Mouse (Mus musculus): ENCODE measurements at regions not wholly inside any gene's neighbourhood (a gene's known extent, or its start where the extent isn't known, plus 50 kb on each side); places are given as distances from the start of the nearest gene placed in this dataset.

GRCm38 (mm10) chr12:33592938-33593337 is 163.5 kb downstream of the Twistnb start:
- H3K4me2 ChIP-seq (replicated peaks) = peak overlapping the region; percentile 23
- no peak for ATAC-seq (ENCODE audit: insufficient number of reproducible peaks, insufficient read depth, low FRiP score, low TSS enrichment)
- H3K36me3 ChIP-seq = no peaks in the 10 kb centered on the region
- no peaks in the 10 kb centered on the region for H3K9me3 ChIP-seq
- H3K27ac ChIP-seq = peak overlapping the region; percentile 61
- H3K4me1 ChIP-seq = peaks cover 10% of the 10 kb centered on the region
- H3K4me3 ChIP-seq = no peak overlapping the region
- H3K27me3 ChIP-seq = no peaks in the 10 kb centered on the region
- WGBS = 30% methylated on average over 17 of the region's 17 CpGs
- no peak overlapping the region for H3K9ac ChIP-seq

GRCm38 (mm10) chr12:33593685-33594084 is 164.2 kb downstream of the Twistnb start:
- Histone ChIP-seq H3K4me1 (peaks cover 10% of the 10 kb centered on the region), H3K27me3 (no peaks in the 10 kb centered on the region), H3K4me2 (replicated peaks) (no peak overlapping the region), H3K9ac (no peak overlapping the region), H3K4me3 (no peak overlapping the region), H3K27ac (no peak overlapping the region), H3K36me3 (no peaks in the 10 kb centered on the region), H3K9me3 (no peaks in the 10 kb centered on the region)
- ATAC-seq (ENCODE audit: insufficient number of reproducible peaks, insufficient read depth, low FRiP score, low TSS enrichment) = no peak
- WGBS = 34% methylated on average over 4 of the region's 4 CpGs

GRCm38 (mm10) chr12:33605393-33605792 is 176.0 kb downstream of the Twistnb start:
- H3K9me3 ChIP-seq = no peaks in the 10 kb centered on the region
- no peak overlapping the region for H3K27ac ChIP-seq
- 62% methylated on average over 4 of the region's 4 CpGs for WGBS
- no peak overlapping the region for H3K9ac ChIP-seq
- H3K27me3 ChIP-seq = no peaks in the 10 kb centered on the region
- H3K4me2 ChIP-seq (replicated peaks) = no peak overlapping the region
- no peaks in the 10 kb centered on the region for H3K36me3 ChIP-seq
- H3K4me1 ChIP-seq = 0 out of 2 replicates have a peak, but pooled peaks cover 2% of the 10 kb centered on the region
- no peak for ATAC-seq (ENCODE audit: insufficient number of reproducible peaks, insufficient read depth, low FRiP score, low TSS enrichment)
- H3K4me3 ChIP-seq = no peak overlapping the region

- Histone ChIP-seq H3K27me3 (no peaks in the 10 kb centered on the region), H3K36me3 (no peaks in the 10 kb centered on the region), H3K9ac (no peak overlapping the region), H3K4me3 (no peak overlapping the region), H3K4me2 (replicated peaks) (no peak overlapping the region), H3K9me3 (no peaks in the 10 kb centered on the region), H3K27ac (peak overlapping the region; percentile 24; the same call in 1 of the 2 replicates), H3K4me1 (0 out of 2 replicates have a peak, but pooled peaks cover 2% of the 10 kb centered on the region)
- WGBS = 55% methylated on average over 7 of the region's 7 CpGs
- no peak for ATAC-seq (ENCODE audit: insufficient number of reproducible peaks, insufficient read depth, low FRiP score, low TSS enrichment)
Observed at GRCm38 (mm10) chr12:33607811-33608602, 178.6 kb downstream of the Twistnb start.

GRCm38 (mm10) chr12:33612378-33612777 is 182.9 kb downstream of the Twistnb start:
- no peak for ATAC-seq (ENCODE audit: insufficient number of reproducible peaks, insufficient read depth, low FRiP score, low TSS enrichment)
- 0 out of 2 replicates have a peak, but pooled peaks cover 2% of the 10 kb centered on the region for H3K4me1 ChIP-seq
- H3K4me2 ChIP-seq (replicated peaks) = no peak overlapping the region
- H3K27ac ChIP-seq = no peak overlapping the region
- H3K9ac ChIP-seq = no peak overlapping the region
- H3K36me3 ChIP-seq = no peaks in the 10 kb centered on the region
- no peaks in the 10 kb centered on the region for H3K9me3 ChIP-seq
- H3K27me3 ChIP-seq = no peaks in the 10 kb centered on the region
- H3K4me3 ChIP-seq = no peak overlapping the region
- 57% methylated on average over 3 of the region's 3 CpGs for WGBS

- Histone ChIP-seq H3K27ac (no peak overlapping the region), H3K4me1 (no peaks in the 10 kb centered on the region), H3K4me2 (replicated peaks) (no peak overlapping the region), H3K9ac (no peak overlapping the region), H3K36me3 (no peaks in the 10 kb centered on the region), H3K4me3 (no peak overlapping the region), H3K27me3 (no peaks in the 10 kb centered on the region), H3K9me3 (no peaks in the 10 kb centered on the region)
- ATAC-seq (ENCODE audit: insufficient number of reproducible peaks, insufficient read depth, low FRiP score, low TSS enrichment) = no peak
- WGBS = 82% methylated on average over 4 of the region's 4 CpGs
Observed at GRCm38 (mm10) chr12:33620391-33620790, 191.0 kb downstream of the Twistnb start.

GRCm38 (mm10) chr12:33626092-33626882 is 196.9 kb downstream of the Twistnb start:
- no peak overlapping the region for H3K9ac ChIP-seq
- H3K36me3 ChIP-seq = no peaks in the 10 kb centered on the region
- ATAC-seq (ENCODE audit: insufficient number of reproducible peaks, insufficient read depth, low FRiP score, low TSS enrichment) = no peak
- no peaks in the 10 kb centered on the region for H3K27me3 ChIP-seq
- WGBS = 69% methylated on average over 4 of the region's 4 CpGs
- no peaks in the 10 kb centered on the region for H3K9me3 ChIP-seq
- no peak overlapping the region for H3K27ac ChIP-seq
- H3K4me1 ChIP-seq = no peaks in the 10 kb centered on the region
- no peak overlapping the region for H3K4me2 ChIP-seq (replicated peaks)
- no peak overlapping the region for H3K4me3 ChIP-seq

- no peaks in the 10 kb centered on the region for H3K36me3 ChIP-seq
- 90% methylated on average over 1 of the region's 1 CpGs for WGBS
- H3K4me2 ChIP-seq (replicated peaks) = no peak overlapping the region
- H3K9ac ChIP-seq = no peak overlapping the region
- H3K27me3 ChIP-seq = no peaks in the 10 kb centered on the region
- H3K4me3 ChIP-seq = no peak overlapping the region
- H3K9me3 ChIP-seq = no peaks in the 10 kb centered on the region
- H3K27ac ChIP-seq = no peak overlapping the region
- no peaks in the 10 kb centered on the region for H3K4me1 ChIP-seq
- no peak for ATAC-seq (ENCODE audit: insufficient number of reproducible peaks, insufficient read depth, low FRiP score, low TSS enrichment)
Observed at GRCm38 (mm10) chr12:33652597-33652996, 223.2 kb downstream of the Twistnb start.

- Histone ChIP-seq H3K4me3 (no peak overlapping the region), H3K9me3 (no peaks in the 10 kb centered on the region), H3K27ac (no peak overlapping the region), H3K9ac (no peak overlapping the region), H3K4me2 (replicated peaks) (no peak overlapping the region), H3K4me1 (no peaks in the 10 kb centered on the region), H3K27me3 (no peaks in the 10 kb centered on the region), H3K36me3 (no peaks in the 10 kb centered on the region)
- WGBS = 67% methylated on average over 6 of the region's 6 CpGs
- no peak for ATAC-seq (ENCODE audit: insufficient number of reproducible peaks, insufficient read depth, low FRiP score, low TSS enrichment)
Observed at GRCm38 (mm10) chr12:33675508-33675907, 246.1 kb downstream of the Twistnb start.

- Histone ChIP-seq H3K4me3 (no peak overlapping the region), H3K9ac (no peak overlapping the region), H3K27me3 (no peaks in the 10 kb centered on the region), H3K27ac (no peak overlapping the region), H3K4me2 (replicated peaks) (no peak overlapping the region), H3K36me3 (no peaks in the 10 kb centered on the region), H3K9me3 (no peaks in the 10 kb centered on the region), H3K4me1 (no peaks in the 10 kb centered on the region)
- no peak for ATAC-seq (ENCODE audit: insufficient number of reproducible peaks, insufficient read depth, low FRiP score, low TSS enrichment)
- 85% methylated on average over 3 of the region's 3 CpGs for WGBS
Observed at GRCm38 (mm10) chr12:33692870-33693269, 235.4 kb upstream of the Ferd3l start.

- no peak overlapping the region for H3K27ac ChIP-seq
- no peaks in the 10 kb centered on the region for H3K9me3 ChIP-seq
- H3K36me3 ChIP-seq = no peaks in the 10 kb centered on the region
- ATAC-seq (ENCODE audit: insufficient number of reproducible peaks, insufficient read depth, low FRiP score, low TSS enrichment) = no peak
- H3K4me2 ChIP-seq (replicated peaks) = no peak overlapping the region
- H3K4me1 ChIP-seq = peaks cover 11% of the 10 kb centered on the region; the same call in 1 of the 2 replicates
- 77% methylated on average over 3 of the region's 3 CpGs for WGBS
- no peak overlapping the region for H3K9ac ChIP-seq
- H3K4me3 ChIP-seq = no peak overlapping the region
- H3K27me3 ChIP-seq = no peaks in the 10 kb centered on the region
Observed at GRCm38 (mm10) chr12:33714392-33714791, 213.8 kb upstream of the Ferd3l start.

- Histone ChIP-seq H3K9ac (no peak overlapping the region), H3K27me3 (no peaks in the 10 kb centered on the region), H3K9me3 (no peaks in the 10 kb centered on the region), H3K27ac (no peak overlapping the region), H3K4me2 (replicated peaks) (no peak overlapping the region), H3K4me1 (peaks cover 11% of the 10 kb centered on the region; the same call in 1 of the 2 replicates), H3K4me3 (no peak overlapping the region), H3K36me3 (no peaks in the 10 kb centered on the region)
- ATAC-seq (ENCODE audit: insufficient number of reproducible peaks, insufficient read depth, low FRiP score, low TSS enrichment) = no peak
- WGBS = 71% methylated on average over 2 of the region's 2 CpGs
Observed at GRCm38 (mm10) chr12:33715997-33716396, 212.2 kb upstream of the Ferd3l start.

All from embryonic facial prominence, embryonic 12.5 days (tissue).